Mouse (Mus musculus) hindbrain, postnatal 0 days (tissue): ENCODE results near the gene Wdr5. TPM values are rescaled to one million over a fixed set of nuclear protein-coding genes. Genes with fewer than 3 reads are reported as not detected.

ENCODE experiments used
- ATAC-seq: fragments of 200-750 bp; cut with Nextera tagmentation; 2 replicates; pipeline ENCODE4 v1.8.0; 2017; ENCODE audit warnings: mild to moderate bottlenecking, moderate TSS enrichment, moderate library complexity
- DNase-seq: peaks from one replicate; pipeline ENCODE4 v3.0.0-alpha.2; 2015; ENCODE audit warnings: low spot score
- H3K27ac ChIP-seq: fragments of 300-500 bp; sonication (generic); 2 replicates; pipeline ENCODE4 v1.5.1; 2014; ENCODE audit warnings: mild to moderate bottlenecking
- H3K27me3 ChIP-seq: fragments of 300-500 bp; sonication (generic); 2 replicates; pipeline ENCODE4 v1.6.1; 2014; ENCODE audit warnings: low read length, mixed read lengths; ENCODE audit not compliant: insufficient read depth
- H3K36me3 ChIP-seq: fragments of 300-500 bp; sonication (generic); 2 replicates; pipeline ENCODE4 v1.6.1; 2014; ENCODE audit warnings: low read length, mixed read lengths; ENCODE audit not compliant: insufficient read depth
- H3K4me1 ChIP-seq: fragments of 300-500 bp; sonication (generic); 2 replicates; pipeline ENCODE4 v1.6.1; 2014; ENCODE audit warnings: antibody characterized with exemption, low read length, mixed read lengths; ENCODE audit not compliant: insufficient read depth
- H3K4me2 ChIP-seq: fragments of 300-500 bp; sonication (generic); 2 replicates; pipeline ENCODE4 v1.6.1; 2014; ENCODE audit warnings: low read depth, mild to moderate bottlenecking, low read length, moderate library complexity, mixed read lengths
- H3K4me3 ChIP-seq: fragments of 300-500 bp; sonication (generic); 2 replicates; pipeline ENCODE4 v1.5.1; 2014; ENCODE audit warnings: low read length
- H3K9ac ChIP-seq: fragments of 300-500 bp; sonication (generic); replicated peaks from 2 replicates; pipeline ENCODE4 v1.6.1; 2014; ENCODE audit warnings: mild to moderate bottlenecking, low read length, moderate library complexity, mixed read lengths
- H3K9me3 ChIP-seq: fragments of 300-500 bp; sonication (generic); 2 replicates; pipeline ENCODE4 v1.6.1; 2016; ENCODE audit warnings: low read length, mixed read lengths
- CTCF ChIP-seq: IDR thresholded peaks from 2 replicates; pipeline ENCODE4 v1.5.1; 2016; ENCODE audit warnings: antibody characterized with exemption, control low read depth, low read depth
- WGBS: fragments of 180-500 bp; shearing (Covaris S2); extraction: QIAGEN DNeasy Blood & Tissue Kit; methylation state at CpG from one replicate; pipeline ENCODE4 v1.1.7; 2014; 5-methylcytosine and 5-hydroxymethylcytosine counted together
- polyA plus RNA-seq: library from polyadenylated mRNA; unstranded; fragments of >200 nt; fragmentation: Nextera tagmentation; extraction: Ambion mirVana; gene quantifications from 2 replicates; pipeline ENCODE4 v1.2.1, GENCODE M21; 2015
- total RNA-seq: library from RNA; depleted of rRNA; stranded (reverse); fragments of >200 nt; gene quantifications from 2 replicates; pipeline ENCODE4 v1.2.3, GENCODE M21; 2014; rRNA removed

The Wdr5 gene
- total and polyA plus RNA-seq, 2 experiments from 2014 or later = 35.1 to 51.9 TPM

- peak overlapping the region; percentile 37 for H3K4me2 ChIP-seq
- 17% methylated on average over 18 of the region's 18 CpGs for WGBS
- TF ChIP-seq CTCF = no peak
- H3K27ac ChIP-seq = peak overlapping the region; percentile 73
- no peaks in the 10 kb centered on the region for H3K9me3 ChIP-seq
- H3K9ac ChIP-seq = 0 out of 2 replicates have a peak overlapping the region, but pooled peaks have one; percentile 10
- peaks cover 16% of the 10 kb centered on the region for H3K4me1 ChIP-seq
- ATAC-seq (peak; percentile 93), DNase-seq (peak; percentile 94)
- no peaks in the 10 kb centered on the region for H3K27me3 ChIP-seq
- no peak overlapping the region for H3K4me3 ChIP-seq
- no peaks in the 10 kb centered on the region for H3K36me3 ChIP-seq
These were observed 58.1 kb downstream of the Wdr5 start for GRCm38 (mm10) chr2:27572928-27573627.

GRCm38 (mm10) chr2:27573628-27573966 lies 58.6 kb downstream of the Wdr5 start:
- H3K27ac ChIP-seq = peak overlapping the region; percentile 73; the same call in 1 of the 2 replicates
- TF ChIP-seq CTCF = no peak
- H3K4me1 ChIP-seq = peaks cover 16% of the 10 kb centered on the region
- H3K9me3 ChIP-seq = no peaks in the 10 kb centered on the region
- no peak for ATAC-seq
- no peaks in the 10 kb centered on the region for H3K27me3 ChIP-seq
- whole genome bisulfite sequencing = 80% methylated on average over 8 of the region's 8 CpGs
- no peaks in the 10 kb centered on the region for H3K36me3 ChIP-seq
- no peak for DNase-seq
- peak overlapping the region; percentile 37; the same call in 1 of the 2 replicates for H3K4me2 ChIP-seq
- H3K4me3 ChIP-seq = no peak overlapping the region
- 0 out of 2 replicates have a peak overlapping the region, but pooled peaks have one; percentile 10 for H3K9ac ChIP-seq

GRCm38 (mm10) chr2:27576416-27576815 lies 61.5 kb downstream of the Wdr5 start:
- peaks cover 16% of the 10 kb centered on the region for H3K4me1 ChIP-seq
- DNase-seq = peak; percentile 38
- no peak overlapping the region for H3K9ac ChIP-seq
- no peak overlapping the region for H3K27ac ChIP-seq
- no peak for ATAC-seq
- TF ChIP-seq CTCF = no peak
- H3K36me3 ChIP-seq = no peaks in the 10 kb centered on the region
- no peak overlapping the region for H3K4me3 ChIP-seq
- 53% methylated on average over 4 of the region's 4 CpGs for WGBS
- H3K4me2 ChIP-seq = no peak overlapping the region
- no peaks in the 10 kb centered on the region for H3K9me3 ChIP-seq
- H3K27me3 ChIP-seq = no peaks in the 10 kb centered on the region

GRCm38 (mm10) chr2:27578552-27578951 lies 63.6 kb downstream of the Wdr5 start:
- Histone ChIP-seq H3K27me3 (no peaks in the 10 kb centered on the region), H3K4me1 (peaks cover 7% of the 10 kb centered on the region; the same call in 1 of the 2 replicates), H3K9me3 (no peaks in the 10 kb centered on the region), H3K36me3 (no peaks in the 10 kb centered on the region), H3K4me2 (no peak overlapping the region), H3K27ac (no peak overlapping the region), H3K9ac (no peak overlapping the region), H3K4me3 (no peak overlapping the region)
- no peak for ATAC-seq
- TF ChIP-seq CTCF = no peak
- WGBS = 96% methylated on average over 4 of the region's 4 CpGs
- DNase-seq = no peak

GRCm38 (mm10) chr2:27582112-27582511 lies 67.2 kb downstream of the Wdr5 start:
- Histone ChIP-seq H3K27me3 (no peaks in the 10 kb centered on the region), H3K9me3 (no peaks in the 10 kb centered on the region), H3K4me1 (peaks cover 7% of the 10 kb centered on the region; the same call in 1 of the 2 replicates), H3K27ac (no peak overlapping the region), H3K4me2 (no peak overlapping the region), H3K9ac (no peak overlapping the region), H3K4me3 (no peak overlapping the region), H3K36me3 (no peaks in the 10 kb centered on the region)
- no peak for TF ChIP-seq CTCF
- ATAC-seq (no peak), DNase-seq (no peak)
- WGBS = 63% methylated on average over 11 of the region's 11 CpGs

GRCm38 (mm10) chr2:27583019-27583418 lies 68.1 kb downstream of the Wdr5 start:
- DNase-seq = peak; percentile 87

GRCm38 (mm10) chr2:27584546-27584945 lies 69.6 kb downstream of the Wdr5 start:
- H3K9ac ChIP-seq = no peak overlapping the region
- no peak overlapping the region for H3K4me2 ChIP-seq
- no peaks in the 10 kb centered on the region for H3K27me3 ChIP-seq
- ATAC-seq = no peak
- no peak overlapping the region for H3K4me3 ChIP-seq
- TF ChIP-seq CTCF = no peak
- no peak overlapping the region for H3K27ac ChIP-seq
- DNase-seq = no peak
- H3K9me3 ChIP-seq = no peaks in the 10 kb centered on the region
- H3K36me3 ChIP-seq = no peaks in the 10 kb centered on the region
- WGBS = 93% methylated on average over 13 of the region's 13 CpGs
- H3K4me1 ChIP-seq = peaks cover 7% of the 10 kb centered on the region; the same call in 1 of the 2 replicates

More at GRCm38 (mm10) chr2:27583019-27583418, 68.1 kb downstream of the Wdr5 start:
- H3K4me2 ChIP-seq = no peak overlapping the region
- H3K27ac ChIP-seq = no peak overlapping the region
- no peaks in the 10 kb centered on the region for H3K9me3 ChIP-seq
- no peaks in the 10 kb centered on the region for H3K27me3 ChIP-seq
- ATAC-seq = peak; percentile 81
- no peak overlapping the region for H3K9ac ChIP-seq
- no peak for TF ChIP-seq CTCF
- no peaks in the 10 kb centered on the region for H3K36me3 ChIP-seq
- H3K4me3 ChIP-seq = no peak overlapping the region
- WGBS = 62% methylated on average over 2 of the region's 2 CpGs
- H3K4me1 ChIP-seq = peaks cover 7% of the 10 kb centered on the region; the same call in 1 of the 2 replicates

Other genes starting within 250 kb of the Wdr5 start
- 38.4 and 44.9 TPM in 2 replicates for gene Vav2, start 88.1 kb upstream of the Wdr5 start, total RNA-seq
- gene Vav2, start 88.1 kb upstream of the Wdr5 start, polyA plus RNA-seq = 8.2 TPM in 2 replicates
- 29.9 and 30.9 TPM in 2 replicates for gene Brd3os, start 72.8 kb upstream of the Wdr5 start, total RNA-seq
- 34.1 and 39.7 TPM in 2 replicates for gene Brd3os, start 72.8 kb upstream of the Wdr5 start, polyA plus RNA-seq
- 33.7 TPM in 2 replicates for gene Brd3, start 7.5 kb upstream of the Wdr5 start, total RNA-seq
- 84.0 and 95.5 TPM in 2 replicates for gene Brd3, start 7.5 kb upstream of the Wdr5 start, polyA plus RNA-seq
- 32.5 and 34.0 TPM in 2 replicates for gene Rxra, start 161.3 kb downstream of the Wdr5 start, total RNA-seq
- 3.5 and 3.9 TPM in 2 replicates for gene Rxra, start 161.3 kb downstream of the Wdr5 start, polyA plus RNA-seq